Mouse (Mus musculus): ENCODE data around the gene Gprc5b. TPM values are rescaled to one million over a fixed set of nuclear protein-coding genes. Genes with fewer than 3 reads are reported as not detected.

The Gprc5b gene
- polyA plus RNA-seq, 1 experiment from 2014 or later, result 8.0 TPM

GRCm38 (mm10) chr7:118925547-118925946, 69.5 kb downstream of the Gprc5b start:
- WGBS, result 87% methylated on average over 3 of the region's 3 CpGs
- Histone ChIP-seq H3K9ac (no peak overlapping the region), H3K4me2 (replicated peaks) (no peak overlapping the region), H3K4me1 (peaks cover 13% of the 10 kb centered on the region), H3K4me3 (no peak overlapping the region), H3K36me3 (no peaks in the 10 kb centered on the region), H3K27me3 (no peaks in the 10 kb centered on the region), H3K27ac (no peak overlapping the region), H3K9me3 (no peaks in the 10 kb centered on the region)
- no peak for ATAC-seq (ENCODE audit: low FRiP score, low read depth)

- 67% methylated on average over 4 of the region's 4 CpGs for WGBS
- H3K36me3 ChIP-seq, result no peaks in the 10 kb centered on the region
- H3K4me1 ChIP-seq, result no peaks in the 10 kb centered on the region
- no peaks in the 10 kb centered on the region for H3K27me3 ChIP-seq
- no peak overlapping the region for H3K27ac ChIP-seq
- no peak overlapping the region for H3K4me2 ChIP-seq (replicated peaks)
- no peak for ATAC-seq (ENCODE audit: low FRiP score, low read depth)
- H3K9ac ChIP-seq, result no peak overlapping the region
- no peaks in the 10 kb centered on the region for H3K9me3 ChIP-seq
- H3K4me3 ChIP-seq, result no peak overlapping the region
Observed at GRCm38 (mm10) chr7:118922441-118923202, 72.4 kb downstream of the Gprc5b start.

Other genes with a start within 250 kb of the Gprc5b start
- 2.3 TPM in 2 replicates for gene Iqck, start 139.5 kb downstream of the Gprc5b start, polyA plus RNA-seq (2015; fragmentation: Nextera tagmentation; extraction: Ambion mirVana)
- gene Knop1, start 139.0 kb downstream of the Gprc5b start, polyA plus RNA-seq (2015; fragmentation: Nextera tagmentation; extraction: Ambion mirVana), result 125 and 134 TPM in 2 replicates
- gene Gpr139, start 189.4 kb upstream of the Gprc5b start, polyA plus RNA-seq (2015; fragmentation: Nextera tagmentation; extraction: Ambion mirVana), result not detected in 2 replicates

Measured in limb, embryonic 13.5 days (tissue).